12 mouse cellular contexts compared by ENCODE assay signal in genomic region chr19:45854521-45854920, GRCm38 (mm10). TPM values are rescaled to one million over a fixed set of nuclear protein-coding genes. Genes with fewer than 3 reads are reported as not detected.
A peak's percentile ranks its signal among the peaks of the same experiment; 100 is the strongest.
DNase-seq lines count a peak whose midpoint lies in the region; ATAC-seq lines count a peak whose summit lies in the region.
"Had no signal": no experiment of that assay in that cellular context is flagged by ENCODE, and none has a peak within 500 bp of the region (broad histone marks: within the 10 kb centered on the region; RNA-seq: fewer than 3 reads in every experiment).

No protein-coding gene starts in this region.

- H3K4me1 ChIP-seq in forebrain, embryonic 15.5 days: no peaks in the 10 kb centered on the region
- peaks cover 16% of the 10 kb centered on the region; the same call in 1 of the 2 replicates for H3K4me1 ChIP-seq in forebrain, embryonic 10.5 days
- peaks cover 25% of the 10 kb centered on the region for H3K4me1 ChIP-seq in heart, embryonic 13.5 days
- 0 out of 2 replicates have a peak, but pooled peaks cover 9% of the 10 kb centered on the region for H3K4me1 ChIP-seq in neural tube, embryonic 14.5 days (ENCODE audit: control insufficient read depth, insufficient read depth, low read length)
- H3K4me1 ChIP-seq: lung, embryonic 15.5 days had no signal

- peak overlapping the region; percentile 37 for H3K27ac ChIP-seq in forebrain, embryonic 15.5 days (replicated peaks)
- no peak overlapping the region for H3K27ac ChIP-seq in forebrain, embryonic 10.5 days
- H3K27ac ChIP-seq in heart, embryonic 13.5 days (replicated peaks): peak overlapping the region; percentile 79
- peak overlapping the region; percentile 6; the same call in 1 of the 2 replicates for H3K27ac ChIP-seq in neural tube, embryonic 14.5 days (ENCODE audit: low read depth, low read length)
- H3K27ac ChIP-seq: lung, embryonic 15.5 days; midbrain, embryonic 12.5 days had no signal

- 58% methylated on average over 7 of the region's 7 CpGs for WGBS in forebrain, embryonic 15.5 days
- WGBS in forebrain, embryonic 10.5 days: 83% methylated on average over 7 of the region's 7 CpGs
- 40% methylated on average over 7 of the region's 7 CpGs for WGBS in heart, embryonic 13.5 days
- WGBS in neural tube, embryonic 14.5 days: 47% methylated on average over 7 of the region's 7 CpGs

- no peaks in the 10 kb centered on the region for H3K27me3 ChIP-seq in forebrain, embryonic 15.5 days
- H3K27me3 ChIP-seq in forebrain, embryonic 10.5 days (ENCODE audit: poor library complexity, severe bottlenecking): no peaks in the 10 kb centered on the region
- H3K27me3 ChIP-seq in heart, embryonic 13.5 days (replicated peaks): no peaks in the 10 kb centered on the region
- H3K27me3 ChIP-seq in neural tube, embryonic 14.5 days (ENCODE audit: control insufficient read depth, insufficient read depth, low read length): no peaks in the 10 kb centered on the region
- H3K27me3 ChIP-seq: CH12.LX; lung, embryonic 15.5 days; midbrain, embryonic 12.5 days had no signal

- no peak for DNase-seq in forebrain, embryonic 10.5 days (ENCODE audit: extremely low spot score, low spot score)
- peak; percentile 28 for DNase-seq in T-cell, adult 2 months (ENCODE audit: low spot score)
- DNase-seq in spleen, postnatal 14 days (ENCODE audit: low spot score in 2 of 2): no peak
- DNase-seq in adrenal gland, postnatal 10 days: no peak
- DNase-seq: kidney, adult 18-20 months had no signal

- H3K4me3 ChIP-seq in forebrain, embryonic 15.5 days: no peak overlapping the region
- H3K4me3 ChIP-seq in forebrain, embryonic 10.5 days: no peak overlapping the region
- peak overlapping the region; percentile 10; the same call in 1 of the 2 replicates for H3K4me3 ChIP-seq in heart, embryonic 13.5 days
- no peak overlapping the region for H3K4me3 ChIP-seq in neural tube, embryonic 14.5 days (ENCODE audit: low read depth, low read length)
- H3K4me3 ChIP-seq: lung, embryonic 15.5 days; midbrain, embryonic 12.5 days had no signal

- H3K9ac ChIP-seq in forebrain, embryonic 15.5 days (replicated peaks): no peak overlapping the region
- H3K9ac ChIP-seq in heart, embryonic 13.5 days: peak overlapping the region; percentile 41; the same call in 1 of the 2 replicates
- no peak overlapping the region for H3K9ac ChIP-seq in neural tube, embryonic 14.5 days (replicated peaks; ENCODE audit: low read depth, low read length)
- H3K9ac ChIP-seq: lung, embryonic 15.5 days; midbrain, embryonic 12.5 days had no signal

- H3K4me2 ChIP-seq in forebrain, embryonic 15.5 days (replicated peaks): no peak overlapping the region
- H3K4me2 ChIP-seq in heart, embryonic 13.5 days: peak overlapping the region; percentile 47
- H3K4me2 ChIP-seq in neural tube, embryonic 14.5 days (ENCODE audit: low read depth, low read length): no peak overlapping the region
- H3K4me2 ChIP-seq: lung, embryonic 15.5 days; midbrain, embryonic 12.5 days had no signal

- no peaks in the 10 kb centered on the region for H3K9me3 ChIP-seq in forebrain, embryonic 15.5 days
- H3K9me3 ChIP-seq in forebrain, embryonic 10.5 days: no peaks in the 10 kb centered on the region
- no peaks in the 10 kb centered on the region for H3K9me3 ChIP-seq in heart, embryonic 13.5 days
- no peaks in the 10 kb centered on the region for H3K9me3 ChIP-seq in neural tube, embryonic 14.5 days (ENCODE audit: control insufficient read depth, low read length)
- H3K9me3 ChIP-seq: lung, embryonic 15.5 days; midbrain, embryonic 12.5 days had no signal

- H3K36me3 ChIP-seq in forebrain, embryonic 15.5 days: no peaks in the 10 kb centered on the region
- no peaks in the 10 kb centered on the region for H3K36me3 ChIP-seq in forebrain, embryonic 10.5 days (replicated peaks)
- no peaks in the 10 kb centered on the region for H3K36me3 ChIP-seq in heart, embryonic 13.5 days
- H3K36me3 ChIP-seq in neural tube, embryonic 14.5 days (ENCODE audit: control insufficient read depth, insufficient read depth, low read length): no peaks in the 10 kb centered on the region
- H3K36me3 ChIP-seq: lung, embryonic 15.5 days; midbrain, embryonic 12.5 days had no signal

- no peak for ATAC-seq in forebrain, embryonic 15.5 days (replicated peaks)
- peak; percentile 61; the same call in 1 of the 2 replicates for ATAC-seq in heart, embryonic 13.5 days (ENCODE audit: extremely low read depth, insufficient number of reproducible peaks, low FRiP score, low TSS enrichment)
- no peak for ATAC-seq in neural tube, embryonic 14.5 days (ENCODE audit: low read depth)
- ATAC-seq in monocyte, adult 5-6 weeks (replicated peaks; ENCODE audit: insufficient number of reproducible peaks, low FRiP score, low TSS enrichment, poor library complexity, severe bottlenecking): no peak

RNA-seq across cellular contexts. Expression of gene Kcnip2, which starts 38.7 kb away (rescaled TPM):
- polyA plus RNA-seq in forebrain, embryonic 15.5 days (2015; fragmentation: Nextera tagmentation; extraction: Ambion mirVana): 8.4 and 9.9 TPM in 2 replicates
- 0.71 and 0.86 TPM in 2 replicates for polyA plus RNA-seq in forebrain, embryonic 10.5 days (2016; fragmentation: Nextera tagmentation; extraction: Ambion mirVana)
- 0.66 and 0.76 TPM in 2 replicates for polyA plus RNA-seq in heart, embryonic 13.5 days (2015; fragmentation: Nextera tagmentation; extraction: Ambion mirVana)
- 17.2 and 20.4 TPM in 2 replicates for polyA plus RNA-seq in neural tube, embryonic 14.5 days (2014; fragmentation: Nextera tagmentation; extraction: Ambion mirVana)
- total RNA-seq in adrenal gland, postnatal 10 days (2021): under 1 TPM; 0.24 to 0.30 TPM
- not detected in 3 replicates for total RNA-seq in monocyte, adult 5-6 weeks (2017)
- total RNA-seq: CH12.LX had no signal
